Mouse (Mus musculus) kidney, adult 8-10 months (tissue): ENCODE results near the gene Fndc7.
A peak's percentile ranks its signal among the peaks of the same experiment; 100 is the strongest.
"Not testable (repeated sequence)": the region's sequence is repeated elsewhere in the genome, so short reads cannot be mapped to it uniquely, and the experiment has no call there.

ENCODE experiments used
- DNase-seq, 2 experiments: peaks; one replicate each; pipeline ENCODE4 v3.0.0; 2022

The Fndc7 gene

GRCm38 (mm10) chr3:108886934-108887617 is 2.7 kb downstream of the Fndc7 start:
- no peak for DNase-seq

GRCm38 (mm10) chr3:108885686-108886530 is 3.9 kb downstream of the Fndc7 start:
- DNase-seq: no peak

GRCm38 (mm10) chr3:108884706-108885289 is 5.0 kb downstream of the Fndc7 start:
- DNase-seq: no peak

GRCm38 (mm10) chr3:108883067-108883466 is 6.7 kb downstream of the Fndc7 start:
- no peak for DNase-seq

- not testable (repeated sequence) for DNase-seq
Measured at GRCm38 (mm10) chr3:108881873-108882272, 7.9 kb downstream of the Fndc7 start.

GRCm38 (mm10) chr3:108880544-108881507 is 9.0 kb downstream of the Fndc7 start:
- DNase-seq: no peak

- DNase-seq: no peak
Measured at GRCm38 (mm10) chr3:108879836-108880435, 9.9 kb downstream of the Fndc7 start.

- no peak for DNase-seq
Measured at GRCm38 (mm10) chr3:108879129-108879528, 10.7 kb downstream of the Fndc7 start.

- no peak for DNase-seq
Measured at GRCm38 (mm10) chr3:108870631-108871030, 19.2 kb downstream of the Fndc7 start.

- DNase-seq: no peak
Measured at GRCm38 (mm10) chr3:108867449-108867848, 22.4 kb downstream of the Fndc7 start.

GRCm38 (mm10) chr3:108865676-108866075 is 24.1 kb downstream of the Fndc7 start:
- DNase-seq: no peak

GRCm38 (mm10) chr3:108865129-108865528 is 24.7 kb downstream of the Fndc7 start:
- no peak for DNase-seq

- no peak for DNase-seq
Measured at GRCm38 (mm10) chr3:108863091-108863490, 26.7 kb downstream of the Fndc7 start.

GRCm38 (mm10) chr3:108862282-108862681 is 27.5 kb downstream of the Fndc7 start:
- not testable (repeated sequence) for DNase-seq

GRCm38 (mm10) chr3:108860786-108861185 is 29.0 kb downstream of the Fndc7 start:
- no peak for DNase-seq

- peak; percentile 15 to 52 for DNase-seq
Measured at GRCm38 (mm10) chr3:108858231-108858770, 31.5 kb downstream of the Fndc7 start.

- no peak for DNase-seq
Measured at GRCm38 (mm10) chr3:108857714-108858113, 32.1 kb downstream of the Fndc7 start.

- DNase-seq: no peak
Measured at GRCm38 (mm10) chr3:108857124-108857470, 32.7 kb downstream of the Fndc7 start.

- peak; percentile 29 to 52 for DNase-seq
Measured at GRCm38 (mm10) chr3:108856386-108857123, 33.3 kb downstream of the Fndc7 start.

- DNase-seq: no peak
Measured at GRCm38 (mm10) chr3:108855864-108856263, 33.9 kb downstream of the Fndc7 start.

- no peak for DNase-seq
Measured at GRCm38 (mm10) chr3:108855371-108855770, 34.4 kb downstream of the Fndc7 start.
